Mouse (Mus musculus): ENCODE measurements around the gene Shld1. TPM values are rescaled to one million over a fixed set of nuclear protein-coding genes. Genes with fewer than 3 reads are reported as not detected.
A peak's percentile ranks its signal among the peaks of the same experiment; 100 is the strongest.

Gene Shld1
- polyA plus RNA-seq, 1 experiment = 13.2 TPM

DNA sequence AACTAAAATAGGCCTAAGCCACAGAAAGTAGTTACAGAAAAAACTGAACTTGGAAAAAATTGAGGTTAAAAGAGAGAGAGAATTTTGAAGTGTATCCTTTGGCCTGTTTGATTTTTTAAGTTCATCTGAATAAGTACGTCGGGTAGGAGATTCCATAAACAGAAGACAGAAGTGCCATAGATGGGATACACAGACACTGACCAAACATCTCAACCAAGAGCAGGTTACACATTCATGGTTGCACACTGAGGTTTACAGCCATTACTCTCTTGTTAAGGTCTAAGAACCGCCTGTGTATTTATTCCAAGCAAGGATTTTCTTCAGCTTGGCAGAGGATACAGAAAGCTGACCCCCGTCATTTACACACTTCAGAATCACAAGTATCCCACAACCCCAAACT, 94.2 kb downstream of the Shld1 start, which contains the start of gene Chgb:
Gene Chgb, plus strand, starts transcription at position 301 of the 400 bp plus-strand sequence.
- no peak for DNase-seq (ENCODE audit: low read depth, low spot score)
- 13% methylated on average over 4 of the region's 4 CpGs for WGBS

- peak; percentile 33 for DNase-seq (ENCODE audit: low read depth, low spot score)
Observed at GRCm38 (mm10) chr2:132781439-132782068, 94.8 kb downstream of the Shld1 start.

DNA sequence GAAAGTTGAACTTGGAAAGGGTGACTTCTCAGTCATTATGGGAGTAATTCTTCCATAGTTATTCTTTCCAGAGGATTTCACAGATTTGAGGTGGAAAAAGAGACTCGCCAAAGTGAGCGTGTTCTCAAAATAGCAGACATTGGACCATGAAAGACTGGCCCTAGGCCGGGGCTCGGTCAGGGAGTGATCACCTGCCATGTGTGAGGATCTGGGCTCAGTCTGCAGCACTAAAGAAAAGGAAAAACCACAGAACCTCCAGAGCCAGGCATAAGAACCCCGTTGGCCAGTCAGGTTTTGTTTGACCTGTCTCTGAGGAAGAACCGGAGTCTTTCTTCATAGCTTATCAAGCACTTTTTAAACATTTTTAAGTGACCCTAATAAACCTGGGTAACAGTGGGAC, 97.3 kb downstream of the Shld1 start:
- no peak for DNase-seq (ENCODE audit: low read depth, low spot score)
- 67% methylated on average over 6 of the region's 6 CpGs for WGBS

More at GRCm38 (mm10) chr2:132781439-132782068, 94.8 kb downstream of the Shld1 start:
- 3% methylated on average over 41 of the region's 41 CpGs for WGBS

DNA sequence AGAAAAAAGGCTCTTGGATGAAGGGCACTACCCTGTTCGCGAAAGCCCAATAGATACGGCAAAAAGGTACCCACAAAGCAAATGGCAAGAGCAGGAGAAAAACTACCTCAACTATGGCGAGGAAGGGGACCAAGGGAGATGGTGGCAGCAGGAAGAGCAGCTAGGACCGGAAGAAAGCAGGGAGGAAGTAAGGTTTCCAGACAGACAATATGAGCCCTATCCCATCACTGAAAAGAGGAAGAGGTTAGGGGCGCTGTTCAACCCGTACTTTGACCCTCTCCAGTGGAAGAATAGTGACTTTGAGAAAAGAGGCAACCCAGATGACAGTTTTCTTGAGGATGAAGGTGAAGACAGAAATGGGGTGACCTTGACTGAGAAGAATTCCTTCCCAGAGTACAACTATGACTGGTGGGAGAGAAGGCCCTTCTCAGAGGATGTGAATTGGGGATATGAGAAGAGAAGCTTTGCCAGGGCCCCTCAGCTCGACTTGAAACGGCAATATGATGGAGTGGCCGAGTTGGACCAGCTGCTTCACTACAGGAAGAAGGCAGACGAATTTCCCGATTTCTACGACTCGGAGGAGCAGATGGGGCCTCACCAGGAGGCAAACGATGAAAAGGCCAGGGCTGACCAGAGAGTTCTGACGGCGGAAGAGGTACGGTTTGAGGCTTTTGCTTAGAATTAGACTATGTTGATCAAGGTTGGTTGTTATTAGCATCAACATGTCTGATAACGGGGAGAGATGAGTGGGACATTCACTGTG, 106.9 kb downstream of the Shld1 start:
- WGBS = 86% methylated on average over 19 of the region's 19 CpGs
- DNase-seq (ENCODE audit: low read depth, low spot score) = no peak

DNA sequence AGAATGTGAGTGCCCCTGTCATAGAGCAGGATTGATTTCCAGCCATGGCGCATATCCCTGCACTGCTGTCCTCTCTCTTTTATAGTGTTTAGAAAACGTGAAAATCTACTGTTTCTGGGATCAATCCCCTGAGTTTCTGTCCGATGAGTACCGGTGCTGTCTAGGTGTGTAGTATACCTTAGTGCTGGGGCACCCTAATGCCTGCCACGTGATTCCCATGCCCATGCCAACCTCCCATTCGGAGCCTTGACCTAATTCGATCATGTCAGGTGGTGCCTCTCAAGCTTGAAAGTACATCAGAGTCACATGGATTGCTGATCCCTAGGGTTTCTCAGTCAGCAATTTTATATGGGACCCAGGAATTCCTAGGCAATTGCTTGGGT, 107.5 kb downstream of the Shld1 start:
- DNase-seq (ENCODE audit: low read depth, low spot score) = no peak
- 85% methylated on average over 7 of the region's 7 CpGs for WGBS

Other genes with a start within 250 kb of the Shld1 start
- 6.7 and 8.4 TPM in 2 replicates for gene Gpcpd1, start 99.2 kb upstream of the Shld1 start, polyA plus RNA-seq (2012; rRNA removed)
- 8.5 and 9.0 TPM in 2 replicates for gene Chgb, start 94.3 kb downstream of the Shld1 start, polyA plus RNA-seq (2012; rRNA removed)
- gene Trmt6, start 129.1 kb downstream of the Shld1 start, polyA plus RNA-seq (2012; rRNA removed) = 4.4 and 4.6 TPM in 2 replicates
- 1.5 TPM in 2 replicates for gene Mcm8, start 129.2 kb downstream of the Shld1 start, polyA plus RNA-seq (2012; rRNA removed)
- 24.9 and 29.7 TPM in 2 replicates for gene Crls1, start 159.7 kb downstream of the Shld1 start, polyA plus RNA-seq (2012; rRNA removed)
- gene Lrrn4, start 194.0 kb downstream of the Shld1 start, polyA plus RNA-seq (2012; rRNA removed) = 1.6 and 2.3 TPM in 2 replicates

All from large intestine, adult 2 months (tissue).